Mouse (Mus musculus) intestine, postnatal 0 days (tissue): Measurements from ENCODE around the gene Plppr2. TPM values are rescaled to one million over a fixed set of nuclear protein-coding genes. Genes with fewer than 3 reads are reported as not detected.

Experiments used
- ATAC-seq: fragments of 200-750 bp; cut with Nextera tagmentation; 2 replicates; pipeline ENCODE4 v1.8.0; 2017; ENCODE audit warnings: mild to moderate bottlenecking, moderate TSS enrichment, moderate library complexity
- H3K27ac ChIP-seq: fragments of 300-500 bp; sonication (generic); 2 replicates; pipeline ENCODE4 v1.5.1; 2014; ENCODE audit warnings: mild to moderate bottlenecking, low read depth, low read length, moderate library complexity
- H3K27me3 ChIP-seq: fragments of 300-500 bp; sonication (generic); replicated peaks from 2 replicates; pipeline ENCODE4 v1.6.1; 2014; ENCODE audit warnings: low read length, mixed read lengths; ENCODE audit not compliant: control insufficient read depth, insufficient read depth
- H3K36me3 ChIP-seq: fragments of 300-500 bp; sonication (generic); 2 replicates; pipeline ENCODE4 v1.6.1; 2014; ENCODE audit warnings: mild to moderate bottlenecking, moderate library complexity; ENCODE audit not compliant: control insufficient read depth, insufficient read depth
- H3K4me1 ChIP-seq: fragments of 300-500 bp; sonication (generic); replicated peaks from 2 replicates; pipeline ENCODE4 v1.6.1; 2014; ENCODE audit warnings: antibody characterized with exemption, low read length, mixed read lengths; ENCODE audit not compliant: control insufficient read depth, insufficient read depth
- H3K4me2 ChIP-seq: fragments of 300-500 bp; sonication (generic); replicated peaks from 2 replicates; pipeline ENCODE4 v1.6.1; 2014; ENCODE audit warnings: low read depth, mild to moderate bottlenecking, moderate library complexity
- H3K4me3 ChIP-seq: fragments of 300-500 bp; sonication (generic); 2 replicates; pipeline ENCODE4 v1.5.1; 2014; ENCODE audit warnings: low read depth, low read length
- H3K9ac ChIP-seq: fragments of 300-500 bp; sonication (generic); 2 replicates; pipeline ENCODE4 v1.6.1; 2014; ENCODE audit warnings: mild to moderate bottlenecking, low read depth, low read length
- H3K9me3 ChIP-seq: fragments of 300-500 bp; sonication (generic); 2 replicates; pipeline ENCODE4 v1.6.1; 2016; ENCODE audit warnings: mixed run types; ENCODE audit not compliant: control insufficient read depth
- CTCF ChIP-seq: sonication (generic); IDR thresholded peaks from 2 replicates; pipeline ENCODE4 v1.5.1; 2016; ENCODE audit warnings: low read depth, mild to moderate bottlenecking, control low read depth, antibody characterized with exemption, moderate library complexity
- WGBS: fragments of 180-500 bp; shearing (Covaris S2); extraction: QIAGEN DNeasy Blood & Tissue Kit; methylation state at CpG from one replicate; pipeline ENCODE4 v1.1.7; 2014; 5-methylcytosine and 5-hydroxymethylcytosine counted together
- polyA plus RNA-seq: library from polyadenylated mRNA; unstranded; fragments of >200 nt; fragmentation: Nextera tagmentation; extraction: Ambion mirVana; gene quantifications from 2 replicates; pipeline ENCODE4 v1.2.1, GENCODE M21; 2015

Gene Plppr2
- polyA plus RNA-seq, 1 experiment from 2014 or later = 3.2 TPM

DNA sequence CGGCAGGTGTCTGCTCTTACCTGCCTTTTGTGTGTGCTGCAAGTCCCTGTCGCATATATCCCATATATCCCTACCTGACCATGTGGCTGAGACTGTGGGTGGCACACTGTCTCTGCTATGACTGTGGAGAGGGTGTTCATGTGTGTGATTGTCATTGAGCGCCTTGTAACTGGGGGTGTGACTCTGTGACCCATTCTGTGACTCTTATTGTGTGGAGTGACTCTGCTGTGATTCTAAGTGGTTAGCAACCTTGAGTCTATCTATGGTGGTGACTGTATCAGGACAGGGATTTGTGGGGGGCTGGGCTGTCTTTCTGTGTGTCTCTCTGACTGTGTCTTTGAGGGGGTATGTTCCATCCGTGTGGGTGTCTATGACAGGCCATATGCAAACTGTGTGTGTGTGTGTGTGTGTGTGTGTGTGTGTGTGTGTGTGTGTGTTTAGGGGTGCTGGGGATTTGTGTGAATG, 910 bp downstream of the Plppr2 start:
- no peak for TF ChIP-seq CTCF
- Histone ChIP-seq H3K27ac (no peak overlapping the region), H3K36me3 (no peaks in the 10 kb centered on the region; the same call in 1 of the 2 replicates), H3K4me2 (no peak overlapping the region), H3K4me1 (no peaks in the 10 kb centered on the region), H3K4me3 (no peak overlapping the region), H3K9ac (no peak overlapping the region), H3K27me3 (no peaks in the 10 kb centered on the region), H3K9me3 (no peaks in the 10 kb centered on the region)
- no peak for ATAC-seq
- WGBS = 84% methylated on average over 4 of the region's 4 CpGs

DNA sequence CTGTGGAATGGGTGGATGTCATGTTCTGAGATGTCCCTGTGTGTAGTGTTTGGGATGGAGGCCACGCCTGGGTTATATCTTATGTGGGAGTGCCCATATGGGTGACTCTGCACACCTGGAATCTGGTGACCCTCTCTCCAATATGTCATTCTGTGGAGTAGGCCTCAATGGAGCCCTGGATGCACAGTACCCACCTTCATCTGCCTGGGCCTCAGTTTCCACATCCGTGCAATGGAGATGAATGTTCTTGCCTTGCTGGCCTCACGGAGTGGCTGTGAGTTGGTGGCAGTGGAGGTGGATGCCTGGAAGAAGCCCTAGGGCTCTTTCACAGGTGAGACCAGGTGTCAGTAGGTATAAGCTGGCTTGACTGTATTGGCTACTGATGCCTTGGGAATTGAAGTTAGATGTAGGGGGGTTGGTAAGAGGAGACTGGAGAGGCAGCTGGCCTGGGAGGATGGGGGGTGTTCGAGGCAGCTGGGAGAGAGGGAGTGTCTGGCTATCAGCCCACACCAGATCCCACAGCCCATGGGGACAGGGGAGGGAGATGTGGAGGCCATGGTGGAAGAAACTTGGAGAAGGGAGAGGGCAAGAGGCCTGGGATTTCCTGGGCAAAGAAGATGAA, 1.5 kb downstream of the Plppr2 start:
- Histone ChIP-seq H3K27ac (no peak overlapping the region), H3K9ac (no peak overlapping the region), H3K9me3 (no peaks in the 10 kb centered on the region), H3K4me1 (no peaks in the 10 kb centered on the region), H3K27me3 (no peaks in the 10 kb centered on the region), H3K36me3 (no peaks in the 10 kb centered on the region; the same call in 1 of the 2 replicates), H3K4me2 (no peak overlapping the region), H3K4me3 (no peak overlapping the region)
- ATAC-seq = no peak
- WGBS = 83% methylated on average over 4 of the region's 4 CpGs
- TF ChIP-seq CTCF = no peak

DNA sequence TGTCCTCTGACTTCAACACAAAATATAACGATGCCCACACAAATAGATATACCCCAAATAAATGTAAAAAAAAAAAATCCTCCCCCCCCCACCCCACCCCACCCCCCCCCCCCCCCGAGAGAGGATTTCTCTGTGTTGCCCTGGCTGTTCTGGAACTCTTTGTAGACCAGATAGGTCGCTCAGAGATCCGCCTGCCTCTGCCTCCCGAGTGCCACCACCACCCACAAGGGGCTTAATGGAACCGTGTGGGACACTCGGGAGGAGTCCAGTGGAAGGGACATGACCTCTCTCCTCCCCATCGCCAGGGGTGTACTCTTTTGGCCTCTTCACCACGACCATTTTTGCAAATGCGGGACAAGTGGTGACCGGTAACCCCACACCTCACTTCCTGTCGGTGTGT, 6.2 kb downstream of the Plppr2 start:
- no peak for TF ChIP-seq CTCF

DNA sequence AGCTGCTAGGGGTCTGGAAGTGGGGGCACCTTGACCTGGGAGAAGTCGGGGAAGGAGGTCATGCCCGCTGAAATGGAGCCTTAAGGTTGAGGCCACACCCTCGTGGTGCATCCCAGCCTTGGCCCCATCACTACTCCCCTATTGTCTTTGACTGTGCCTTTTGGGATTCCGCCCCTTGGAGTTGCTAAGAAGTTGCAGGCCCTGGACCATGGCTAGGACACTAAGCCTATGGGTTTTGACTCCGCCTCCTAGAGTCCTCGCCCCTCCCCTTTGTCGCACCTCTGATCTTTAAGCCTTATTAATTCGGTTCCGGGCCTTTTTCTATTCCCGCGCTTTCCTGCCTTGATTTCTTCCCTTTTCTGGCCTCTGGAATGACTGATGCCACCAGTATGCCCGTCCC, 6.8 kb downstream of the Plppr2 start:
- Histone ChIP-seq H3K9me3 (no peaks in the 10 kb centered on the region), H3K4me3 (no peak overlapping the region), H3K36me3 (no peaks in the 10 kb centered on the region; the same call in 1 of the 2 replicates), H3K4me1 (no peaks in the 10 kb centered on the region; the same call in 1 of the 2 replicates), H3K27ac (no peak overlapping the region), H3K4me2 (no peak overlapping the region), H3K27me3 (peaks cover 5% of the 10 kb centered on the region; the same call in 1 of the 2 replicates), H3K9ac (no peak overlapping the region)
- TF ChIP-seq CTCF = no peak
- WGBS = 40% methylated on average over 12 of the region's 12 CpGs
- no peak for ATAC-seq

More for the DNA sequence above, 6.2 kb downstream of the Plppr2 start:
- 70% methylated on average over 12 of the region's 12 CpGs for WGBS
- Histone ChIP-seq H3K4me2 (no peak overlapping the region), H3K27ac (no peak overlapping the region), H3K9ac (no peak overlapping the region), H3K36me3 (no peaks in the 10 kb centered on the region; the same call in 1 of the 2 replicates), H3K9me3 (no peaks in the 10 kb centered on the region), H3K4me3 (no peak overlapping the region), H3K4me1 (no peaks in the 10 kb centered on the region; the same call in 1 of the 2 replicates), H3K27me3 (peaks cover 5% of the 10 kb centered on the region; the same call in 1 of the 2 replicates)
- ATAC-seq = no peak

DNA sequence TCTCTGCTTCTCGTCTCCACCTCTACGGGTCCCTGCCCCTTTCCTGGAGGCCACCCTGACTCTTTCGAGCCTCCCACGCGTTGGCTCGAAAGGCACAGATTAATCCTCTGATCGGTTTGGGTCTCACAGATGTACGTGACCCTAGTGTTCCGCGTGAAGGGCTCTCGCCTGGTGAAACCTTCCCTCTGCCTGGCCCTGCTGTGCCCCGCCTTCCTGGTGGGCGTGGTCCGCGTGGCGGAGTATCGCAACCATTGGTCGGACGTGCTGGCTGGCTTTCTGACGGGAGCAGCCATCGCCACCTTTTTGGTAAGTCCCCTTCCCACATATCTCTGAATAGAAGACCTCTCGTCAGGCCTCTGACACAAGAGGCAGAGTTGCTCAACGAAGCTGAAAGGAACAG, 7.4 kb downstream of the Plppr2 start:
- no peak overlapping the region for H3K9ac ChIP-seq
- H3K4me1 ChIP-seq = no peaks in the 10 kb centered on the region; the same call in 1 of the 2 replicates
- no peaks in the 10 kb centered on the region; the same call in 1 of the 2 replicates for H3K36me3 ChIP-seq
- H3K4me3 ChIP-seq = no peak overlapping the region
- H3K27ac ChIP-seq = no peak overlapping the region
- H3K9me3 ChIP-seq = no peaks in the 10 kb centered on the region
- H3K27me3 ChIP-seq = peaks cover 5% of the 10 kb centered on the region; the same call in 1 of the 2 replicates
- H3K4me2 ChIP-seq = no peak overlapping the region
- no peak for TF ChIP-seq CTCF
- ATAC-seq = no peak
- WGBS = 18% methylated on average over 23 of the region's 23 CpGs

DNA sequence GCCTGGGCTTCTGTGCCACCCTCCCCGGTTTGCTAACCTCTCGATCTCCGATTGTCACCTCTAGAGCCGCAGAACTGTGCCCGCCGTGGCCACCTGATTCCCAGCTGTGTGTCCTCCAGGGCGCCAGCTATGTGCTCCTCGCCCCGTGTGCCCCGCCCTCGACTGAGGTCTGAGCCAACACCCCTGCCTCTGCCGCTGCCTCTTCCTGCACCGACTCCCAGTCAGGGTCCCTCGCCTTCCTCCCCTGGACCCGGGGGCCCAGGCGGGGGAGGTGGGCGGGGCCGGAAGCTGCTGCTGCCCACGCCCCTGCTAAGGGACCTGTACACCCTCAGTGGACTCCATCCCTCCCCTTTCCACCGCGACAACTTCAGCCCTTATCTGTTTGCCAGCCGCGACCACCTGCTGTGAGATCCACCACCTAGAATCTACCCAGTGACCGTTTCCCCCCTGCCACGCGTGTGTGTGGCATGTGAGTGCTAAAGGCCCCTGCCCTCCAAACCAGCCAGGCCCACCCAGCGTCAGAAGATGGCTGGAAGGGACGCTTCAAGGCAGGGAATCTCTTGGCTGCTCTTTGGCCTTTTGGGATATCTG, 10.8 kb downstream of the Plppr2 start:
- peaks cover 5% of the 10 kb centered on the region; the same call in 1 of the 2 replicates for H3K27me3 ChIP-seq
- H3K4me3 ChIP-seq = no peak overlapping the region
- no peaks in the 10 kb centered on the region; the same call in 1 of the 2 replicates for H3K4me1 ChIP-seq
- no peaks in the 10 kb centered on the region for H3K36me3 ChIP-seq
- WGBS = 3% methylated on average over 28 of the region's 28 CpGs
- no peak overlapping the region for H3K4me2 ChIP-seq
- no peak for TF ChIP-seq CTCF
- H3K9ac ChIP-seq = no peak overlapping the region
- H3K27ac ChIP-seq = no peak overlapping the region
- H3K9me3 ChIP-seq = no peaks in the 10 kb centered on the region
- no peak for ATAC-seq
